Mouse (Mus musculus): ENCODE measurements around the gene Cdc40.

GRCm38 (mm10) chr10:40825952-40826351 lies 57.2 kb downstream of the Cdc40 start:
- TF ChIP-seq CTCF (IDR thresholded peaks at IDR 0.05; ENCODE audit: borderline replicate concordance, insufficient read depth, low read depth, low read length) (no peak), POLR2A (IDR thresholded peaks at IDR 0.05; ENCODE audit: borderline replicate concordance, insufficient read depth, low read length) (no peak)

Data from cerebellum, adult 2 months (tissue).